Mouse (Mus musculus) liver, postnatal 0 days (tissue): ENCODE measurements at regions not wholly inside any gene's neighbourhood (a gene's known extent, or its start where the extent isn't known, plus 50 kb on each side); places are given as distances from the start of the nearest gene placed in this dataset.
"Not testable (repeated sequence)": the region's sequence is repeated elsewhere in the genome, so short reads cannot be mapped to it uniquely, and the experiment has no call there.

ENCODE experiments used
- CTCF ChIP-seq: sonication (generic); IDR thresholded peaks from 2 replicates; pipeline ENCODE4 v1.5.1; 2016; ENCODE audit warnings: antibody characterized with exemption, low read depth
- EP300 ChIP-seq: IDR thresholded peaks from 2 replicates; pipeline ENCODE4 v1.6.1; 2016; ENCODE audit warnings: antibody characterized with exemption, low read depth, mild to moderate bottlenecking

DNA sequence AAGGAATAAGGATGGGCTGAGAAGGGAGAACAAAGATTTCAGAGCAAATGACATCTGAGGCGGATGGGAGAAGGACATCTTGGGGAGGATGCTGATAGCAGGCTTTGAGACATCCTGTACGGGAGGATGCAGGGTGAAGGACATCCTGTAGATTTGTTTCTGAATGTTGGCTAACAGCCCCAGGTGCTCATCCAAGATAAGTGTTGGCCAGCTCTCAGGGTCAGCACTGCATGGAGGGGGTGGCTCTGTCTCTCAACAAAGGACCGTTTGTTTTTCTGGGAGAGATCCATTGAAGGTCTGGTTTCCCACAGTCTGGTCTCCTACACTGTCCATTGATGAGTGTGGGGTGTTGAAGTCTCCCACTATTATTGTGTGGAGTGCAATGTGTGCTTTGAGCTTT, 290.7 kb downstream of the Gm8797 start:
- TF ChIP-seq CTCF, EP300: not testable (repeated sequence)
